Mouse (Mus musculus) midbrain, embryonic 13.5 days (tissue): ENCODE measurements at regions not wholly inside any gene's neighbourhood (a gene's known extent, or its start where the extent isn't known, plus 50 kb on each side); places are given as distances from the start of the nearest gene placed in this dataset.

ENCODE experiments used
- ATAC-seq: fragments of 200-750 bp; cut with Nextera tagmentation; 2 replicates; pipeline ENCODE4 v1.8.0; 2017; ENCODE audit warnings: mild to moderate bottlenecking, moderate TSS enrichment, moderate library complexity
- H3K27ac ChIP-seq: fragments of 300-500 bp; sonication (generic); 2 replicates; pipeline ENCODE4 v1.5.1; 2015; ENCODE audit warnings: inconsistent platforms, mild to moderate bottlenecking, moderate library complexity
- H3K27me3 ChIP-seq: fragments of 300-500 bp; sonication (generic); 2 replicates; pipeline ENCODE4 v1.6.1; 2015; ENCODE audit warnings: mild to moderate bottlenecking, inconsistent platforms
- H3K36me3 ChIP-seq: fragments of 300-500 bp; sonication (generic); 2 replicates; pipeline ENCODE4 v1.6.1; 2015; ENCODE audit warnings: mild to moderate bottlenecking, inconsistent platforms
- H3K4me1 ChIP-seq: fragments of 300-500 bp; sonication (generic); replicated peaks from 2 replicates; pipeline ENCODE4 v1.6.1; 2015; ENCODE audit warnings: inconsistent platforms
- H3K4me2 ChIP-seq: fragments of 300-500 bp; sonication (generic); replicated peaks from 2 replicates; pipeline ENCODE4 v1.6.1; 2015; ENCODE audit warnings: moderate library complexity, mild to moderate bottlenecking, inconsistent platforms
- H3K4me3 ChIP-seq: fragments of 300-500 bp; sonication (generic); replicated peaks from 2 replicates; pipeline ENCODE4 v1.5.1; 2015; ENCODE audit warnings: mild to moderate bottlenecking, inconsistent platforms
- H3K9ac ChIP-seq: fragments of 300-500 bp; sonication (generic); replicated peaks from 2 replicates; pipeline ENCODE4 v1.6.1; 2015; ENCODE audit warnings: mild to moderate bottlenecking, inconsistent platforms
- H3K9me3 ChIP-seq: fragments of 300-500 bp; sonication (generic); 2 replicates; pipeline ENCODE4 v1.6.1; 2016; ENCODE audit warnings: mild to moderate bottlenecking, inconsistent platforms
- WGBS: fragments of 180-500 bp; shearing (Covaris S2); methylation state at CpG from one replicate; pipeline ENCODE4 v1.1.7; 2015; 5-methylcytosine and 5-hydroxymethylcytosine counted together

- Histone ChIP-seq H3K27ac (no peak overlapping the region), H3K9me3 (no peaks in the 10 kb centered on the region), H3K4me1 (0 out of 2 replicates have a peak, but pooled peaks cover 2% of the 10 kb centered on the region), H3K9ac (no peak overlapping the region), H3K27me3 (no peaks in the 10 kb centered on the region), H3K4me3 (no peak overlapping the region), H3K36me3 (no peaks in the 10 kb centered on the region), H3K4me2 (no peak overlapping the region)
- WGBS = 89% methylated on average over 2 of the region's 2 CpGs
- ATAC-seq = no peak
These were observed 205.8 kb downstream of the Fndc1 start for GRCm38 (mm10) chr17:7621262-7621661.

- ATAC-seq = no peak
- no peaks in the 10 kb centered on the region for H3K36me3 ChIP-seq
- H3K4me1 ChIP-seq = 0 out of 2 replicates have a peak, but pooled peaks cover 2% of the 10 kb centered on the region
- no peak overlapping the region for H3K27ac ChIP-seq
- no peak overlapping the region for H3K4me2 ChIP-seq
- H3K27me3 ChIP-seq = no peaks in the 10 kb centered on the region
- H3K4me3 ChIP-seq = no peak overlapping the region
- H3K9ac ChIP-seq = no peak overlapping the region
- H3K9me3 ChIP-seq = no peaks in the 10 kb centered on the region
These were observed 206.9 kb downstream of the Fndc1 start for GRCm38 (mm10) chr17:7620166-7620565.

- no peaks in the 10 kb centered on the region for H3K9me3 ChIP-seq
- no peak overlapping the region for H3K9ac ChIP-seq
- no peaks in the 10 kb centered on the region for H3K36me3 ChIP-seq
- no peak for ATAC-seq
- H3K4me3 ChIP-seq = no peak overlapping the region
- no peak overlapping the region for H3K27ac ChIP-seq
- WGBS = 68% methylated on average over 5 of the region's 5 CpGs
- 0 out of 2 replicates have a peak, but pooled peaks cover 2% of the 10 kb centered on the region for H3K4me1 ChIP-seq
- H3K4me2 ChIP-seq = no peak overlapping the region
- H3K27me3 ChIP-seq = no peaks in the 10 kb centered on the region
These were observed 207.5 kb downstream of the Fndc1 start for GRCm38 (mm10) chr17:7619641-7620040.

GRCm38 (mm10) chr17:7608046-7608445 is 219.1 kb downstream of the Fndc1 start:
- 81% methylated on average over 11 of the region's 11 CpGs for WGBS
- H3K4me3 ChIP-seq = no peak overlapping the region
- no peak overlapping the region for H3K27ac ChIP-seq
- no peak overlapping the region for H3K4me2 ChIP-seq
- no peaks in the 10 kb centered on the region for H3K36me3 ChIP-seq
- no peak for ATAC-seq
- H3K4me1 ChIP-seq = peaks cover 4% of the 10 kb centered on the region; the same call in 1 of the 2 replicates
- H3K9ac ChIP-seq = no peak overlapping the region
- no peaks in the 10 kb centered on the region for H3K9me3 ChIP-seq
- no peaks in the 10 kb centered on the region for H3K27me3 ChIP-seq

- no peak for ATAC-seq
- 79% methylated on average over 4 of the region's 4 CpGs for WGBS
These were observed 219.7 kb downstream of the Fndc1 start for GRCm38 (mm10) chr17:7607431-7607830.

GRCm38 (mm10) chr17:7604813-7605504 is 219.7 kb upstream of the Unc93a2 start:
- H3K27ac ChIP-seq = 0 out of 2 replicates have a peak overlapping the region, but pooled peaks have one; percentile 2
- H3K27me3 ChIP-seq = no peaks in the 10 kb centered on the region
- no peaks in the 10 kb centered on the region for H3K36me3 ChIP-seq
- H3K9me3 ChIP-seq = no peaks in the 10 kb centered on the region
- ATAC-seq = peak; percentile 67; the same call in 1 of the 2 replicates
- H3K4me3 ChIP-seq = no peak overlapping the region
- no peak overlapping the region for H3K9ac ChIP-seq
- peaks cover 4% of the 10 kb centered on the region; the same call in 1 of the 2 replicates for H3K4me1 ChIP-seq
- 52% methylated on average over 5 of the region's 5 CpGs for WGBS
- H3K4me2 ChIP-seq = no peak overlapping the region

More at GRCm38 (mm10) chr17:7607431-7607830, 219.7 kb downstream of the Fndc1 start:
- no peak overlapping the region for H3K27ac ChIP-seq
- peaks cover 4% of the 10 kb centered on the region; the same call in 1 of the 2 replicates for H3K4me1 ChIP-seq
- H3K9ac ChIP-seq = no peak overlapping the region
- H3K36me3 ChIP-seq = no peaks in the 10 kb centered on the region
- no peak overlapping the region for H3K4me3 ChIP-seq
- H3K4me2 ChIP-seq = no peak overlapping the region
- H3K9me3 ChIP-seq = no peaks in the 10 kb centered on the region
- H3K27me3 ChIP-seq = no peaks in the 10 kb centered on the region

GRCm38 (mm10) chr17:7604096-7604495 is 218.8 kb upstream of the Unc93a2 start:
- Histone ChIP-seq H3K27ac (no peak overlapping the region), H3K9ac (no peak overlapping the region), H3K36me3 (no peaks in the 10 kb centered on the region), H3K9me3 (no peaks in the 10 kb centered on the region), H3K27me3 (no peaks in the 10 kb centered on the region), H3K4me3 (no peak overlapping the region), H3K4me1 (peaks cover 4% of the 10 kb centered on the region; the same call in 1 of the 2 replicates), H3K4me2 (no peak overlapping the region)
- 93% methylated on average over 3 of the region's 3 CpGs for WGBS
- ATAC-seq = no peak

GRCm38 (mm10) chr17:7600555-7600954 is 215.3 kb upstream of the Unc93a2 start:
- Histone ChIP-seq H3K9ac (no peak overlapping the region), H3K27ac (no peak overlapping the region), H3K27me3 (no peaks in the 10 kb centered on the region), H3K4me1 (peaks cover 4% of the 10 kb centered on the region; the same call in 1 of the 2 replicates), H3K36me3 (no peaks in the 10 kb centered on the region), H3K9me3 (no peaks in the 10 kb centered on the region), H3K4me2 (no peak overlapping the region), H3K4me3 (no peak overlapping the region)
- no peak for ATAC-seq
- 83% methylated on average over 2 of the region's 2 CpGs for WGBS

GRCm38 (mm10) chr17:7597481-7597880 is 212.2 kb upstream of the Unc93a2 start:
- no peaks in the 10 kb centered on the region for H3K9me3 ChIP-seq
- H3K4me1 ChIP-seq = no peaks in the 10 kb centered on the region
- no peaks in the 10 kb centered on the region for H3K36me3 ChIP-seq
- 56% methylated on average over 2 of the region's 2 CpGs for WGBS
- no peak overlapping the region for H3K9ac ChIP-seq
- ATAC-seq = no peak
- H3K27me3 ChIP-seq = no peaks in the 10 kb centered on the region
- H3K4me2 ChIP-seq = no peak overlapping the region
- no peak overlapping the region for H3K27ac ChIP-seq
- no peak overlapping the region for H3K4me3 ChIP-seq

GRCm38 (mm10) chr17:7594801-7595200 is 209.5 kb upstream of the Unc93a2 start:
- WGBS = 55% methylated on average over 3 of the region's 3 CpGs
- Histone ChIP-seq H3K4me3 (no peak overlapping the region), H3K36me3 (no peaks in the 10 kb centered on the region), H3K27me3 (no peaks in the 10 kb centered on the region), H3K9me3 (no peaks in the 10 kb centered on the region), H3K9ac (no peak overlapping the region), H3K27ac (no peak overlapping the region), H3K4me1 (no peaks in the 10 kb centered on the region), H3K4me2 (no peak overlapping the region)
- no peak for ATAC-seq

- 85% methylated on average over 4 of the region's 4 CpGs for WGBS
These were observed 207.2 kb upstream of the Unc93a2 start for GRCm38 (mm10) chr17:7592491-7592890.

GRCm38 (mm10) chr17:7582866-7583398 is 197.7 kb upstream of the Unc93a2 start:
- WGBS = 82% methylated on average over 4 of the region's 4 CpGs
- Histone ChIP-seq H3K27ac (no peak overlapping the region), H3K4me3 (no peak overlapping the region)

More at GRCm38 (mm10) chr17:7592491-7592890, 207.2 kb upstream of the Unc93a2 start:
- Histone ChIP-seq H3K9ac (no peak overlapping the region), H3K4me1 (no peaks in the 10 kb centered on the region), H3K36me3 (no peaks in the 10 kb centered on the region), H3K27ac (no peak overlapping the region), H3K4me3 (no peak overlapping the region), H3K27me3 (no peaks in the 10 kb centered on the region), H3K4me2 (no peak overlapping the region), H3K9me3 (no peaks in the 10 kb centered on the region)
- ATAC-seq = no peak

More at GRCm38 (mm10) chr17:7582866-7583398, 197.7 kb upstream of the Unc93a2 start:
- H3K36me3 ChIP-seq = no peaks in the 10 kb centered on the region
- no peaks in the 10 kb centered on the region for H3K9me3 ChIP-seq
- no peaks in the 10 kb centered on the region for H3K4me1 ChIP-seq
- no peaks in the 10 kb centered on the region for H3K27me3 ChIP-seq
- no peak for ATAC-seq
- H3K9ac ChIP-seq = no peak overlapping the region
- H3K4me2 ChIP-seq = no peak overlapping the region
